Mouse (Mus musculus) frontal cortex, adult (tissue): ENCODE data around the gene Gapdh.

Experiments used
- ATAC-seq: cut with Nextera tagmentation; 2 replicates; pipeline ENCODE4 v1.9.2; 2017; ENCODE audit warnings: mild to moderate bottlenecking, moderate library complexity, mixed read lengths; ENCODE audit not compliant: low TSS enrichment

Gene Gapdh

DNA sequence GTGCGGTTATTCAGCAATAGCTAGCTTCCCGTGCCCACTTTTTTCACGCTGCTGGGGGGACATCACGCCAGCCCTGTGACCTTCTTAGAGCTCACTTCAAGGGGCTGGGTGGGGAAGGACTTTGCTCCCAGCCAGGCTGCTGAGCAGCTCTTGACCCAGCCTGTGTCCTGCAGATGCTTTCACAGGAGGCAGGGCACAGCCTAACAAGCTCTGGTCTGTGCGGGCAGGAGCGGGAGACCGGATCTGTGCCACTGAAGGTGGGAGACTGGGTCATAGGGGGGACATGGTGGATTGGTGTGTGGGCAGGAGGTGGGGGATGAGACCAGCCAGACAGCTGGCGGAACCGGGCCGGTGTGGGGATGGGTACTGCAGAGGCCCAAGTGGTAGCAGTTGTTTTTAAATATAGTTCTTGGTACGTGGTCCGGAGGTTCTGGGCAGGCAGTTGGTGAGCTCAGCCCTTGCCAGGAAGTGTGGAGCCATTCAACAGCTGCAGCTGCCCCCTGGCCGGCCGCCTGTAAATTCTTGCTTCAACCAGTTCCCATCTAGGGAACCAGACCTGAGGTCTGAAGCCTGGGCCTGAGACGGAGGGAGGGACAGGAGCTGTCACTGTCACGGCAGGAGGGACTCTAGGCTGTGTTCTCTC is 17.2 kb downstream of the Gapdh start:
- ATAC-seq, result peak; percentile 5; the same call in 1 of the 2 replicates

GRCm38 (mm10) chr6:125148251-125148925 is 17.9 kb downstream of the Gapdh start:
- ATAC-seq, result peak; percentile 22

DNA sequence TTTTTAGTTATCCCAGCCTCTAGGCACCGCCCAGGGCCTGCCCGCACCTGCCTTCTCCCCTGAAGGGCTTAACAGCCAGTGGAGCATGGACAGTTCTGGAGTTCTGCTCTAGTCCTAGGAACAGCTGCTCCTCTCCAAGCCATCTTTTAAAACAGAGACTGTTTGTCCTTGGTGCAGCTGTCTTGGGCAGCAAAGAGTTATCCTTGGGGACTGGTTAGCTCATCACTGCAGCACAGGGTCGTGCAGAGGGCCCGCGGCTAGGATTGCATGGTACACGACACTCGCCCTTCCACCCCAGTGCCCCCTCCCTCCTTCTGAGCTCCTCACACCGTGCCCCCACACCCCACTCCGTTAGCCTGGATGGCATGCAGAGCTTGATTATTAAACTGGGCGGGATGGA is 18.9 kb downstream of the Gapdh start:
- no peak for ATAC-seq

DNA sequence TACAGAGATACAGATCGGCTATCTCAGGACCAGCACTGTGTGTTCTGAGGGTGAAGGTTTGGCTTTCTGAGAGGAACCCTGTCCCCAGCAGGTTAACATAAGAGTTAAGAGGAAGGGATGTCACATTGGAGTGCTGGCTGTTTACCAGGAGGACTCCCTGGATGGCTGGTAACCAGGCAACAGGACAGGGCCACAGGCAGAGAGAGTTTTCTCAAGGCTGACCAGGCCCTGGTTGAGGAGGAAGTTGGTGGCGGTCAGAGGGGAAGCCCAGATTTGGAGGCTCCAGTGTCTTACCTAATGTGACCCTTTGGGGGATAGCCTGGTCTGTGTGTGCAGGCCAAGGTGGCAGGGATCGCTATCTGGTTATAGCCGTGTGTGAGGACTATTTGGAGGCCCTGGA is 19.5 kb downstream of the Gapdh start:
- ATAC-seq, result no peak

DNA sequence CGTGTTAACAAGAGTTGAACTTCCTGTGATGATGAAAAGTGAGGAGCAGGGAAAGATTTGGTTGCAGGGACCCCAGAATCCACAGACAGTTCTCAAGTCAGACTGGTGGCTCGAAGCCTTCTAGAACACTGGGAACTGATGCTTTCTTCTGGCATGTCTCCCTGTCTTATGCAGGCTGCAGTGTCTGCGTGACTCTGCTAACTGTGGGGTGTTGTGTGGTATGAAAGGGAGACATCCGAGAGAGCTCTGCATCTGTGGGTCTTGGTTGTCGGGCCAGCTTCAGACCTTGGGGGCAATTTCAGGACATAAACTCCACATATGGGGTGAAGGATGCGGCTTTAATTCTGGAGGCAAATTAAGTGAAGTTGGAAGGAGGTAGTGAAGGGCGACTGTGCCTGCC is 20.1 kb downstream of the Gapdh start:
- ATAC-seq, result no peak

- peak; percentile 3; the same call in 1 of the 2 replicates for ATAC-seq
These were observed 20.8 kb downstream of the Gapdh start for GRCm38 (mm10) chr6:125145479-125145951.

DNA sequence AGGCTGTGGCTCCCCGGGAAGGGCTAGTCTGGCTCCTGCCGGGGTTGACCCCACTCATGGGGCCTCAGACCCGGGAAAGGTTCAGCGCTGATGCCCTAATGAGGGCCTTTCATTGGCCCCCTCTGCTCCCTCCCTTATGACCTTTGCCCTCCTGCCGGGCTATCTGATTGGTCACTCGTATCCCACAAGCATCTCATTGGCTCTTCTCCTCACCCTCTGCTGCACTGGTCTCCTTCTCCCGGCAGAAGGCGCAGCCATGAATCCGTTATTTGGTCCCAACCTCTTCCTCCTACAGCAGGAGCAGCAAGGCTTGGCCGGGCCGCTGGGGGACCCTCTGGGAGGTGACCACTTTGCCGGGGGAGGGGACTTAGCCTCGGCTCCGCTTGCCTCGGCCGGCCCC is 21.3 kb downstream of the Gapdh start, which contains the start of gene Iffo1:
Gene Iffo1, plus strand, starts transcription at position 241 of the 400 bp plus-strand sequence.
- peak; percentile 64 for ATAC-seq

DNA sequence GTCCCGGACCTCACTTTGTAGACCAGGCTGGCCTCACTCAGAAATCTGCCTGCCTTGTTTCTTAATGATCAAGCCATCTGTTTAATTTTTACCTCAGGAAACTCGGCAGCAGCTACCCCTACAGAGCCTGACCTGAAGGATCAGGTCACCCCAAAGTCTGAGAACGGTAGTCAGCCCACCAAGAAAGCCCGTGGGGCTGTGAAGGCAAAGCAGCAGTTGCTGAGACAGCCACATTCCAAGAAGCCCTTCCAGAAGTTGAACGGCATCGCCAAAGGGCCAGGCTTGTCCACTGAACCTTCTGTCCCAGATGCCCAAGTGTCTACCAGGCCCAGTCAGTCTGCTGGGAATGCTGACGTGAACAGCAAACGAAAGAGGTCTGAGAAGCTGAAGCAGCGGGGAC is 22.4 kb downstream of the Gapdh start:
- ATAC-seq, result no peak

- no peak for ATAC-seq
These were observed 23.1 kb downstream of the Gapdh start for GRCm38 (mm10) chr6:125143128-125143527.

DNA sequence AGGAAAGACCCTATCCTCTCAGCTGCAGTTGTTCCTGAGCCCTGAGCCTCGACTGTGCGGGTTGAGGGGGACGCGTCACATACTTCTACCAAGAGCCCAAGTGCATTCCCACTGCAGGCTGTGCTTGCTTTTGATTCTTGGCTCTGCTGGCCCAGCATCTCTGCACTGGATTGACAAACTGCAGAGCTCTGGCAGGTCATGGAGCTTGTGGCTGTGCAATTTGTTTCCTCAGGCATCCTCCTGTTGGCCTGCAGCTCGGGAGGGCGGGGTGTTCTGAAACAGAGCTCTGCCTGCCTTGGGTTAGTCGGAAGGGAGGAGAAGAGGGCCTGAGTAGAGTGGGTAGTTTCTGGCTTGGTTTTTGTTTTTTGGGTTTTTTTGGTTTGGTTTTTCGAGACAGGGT is 23.8 kb downstream of the Gapdh start:
- ATAC-seq, result no peak

DNA sequence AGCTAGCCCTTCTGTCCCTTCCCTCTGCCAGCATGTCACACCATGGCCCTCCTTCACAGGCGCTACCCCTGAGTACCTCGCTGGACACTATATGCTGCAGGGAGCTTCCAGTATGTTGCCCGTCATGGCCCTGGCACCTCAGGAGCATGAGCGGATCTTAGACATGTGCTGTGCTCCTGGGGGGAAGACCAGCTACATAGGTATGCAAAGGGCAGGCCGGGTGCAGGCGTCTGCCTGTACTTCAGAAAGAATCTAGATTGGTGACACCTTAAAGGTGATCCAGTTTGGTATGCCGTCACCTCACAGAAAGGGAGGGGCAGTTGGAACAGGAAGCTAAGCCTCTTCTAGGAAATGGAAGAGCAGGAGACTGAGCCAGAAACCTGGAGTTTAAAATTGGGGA is 26.5 kb downstream of the Gapdh start:
- no peak for ATAC-seq

GRCm38 (mm10) chr6:125137002-125137671 is 29.1 kb downstream of the Gapdh start:
- 0 out of 2 replicates have a peak, but pooled peaks have one; percentile 22 for ATAC-seq

DNA sequence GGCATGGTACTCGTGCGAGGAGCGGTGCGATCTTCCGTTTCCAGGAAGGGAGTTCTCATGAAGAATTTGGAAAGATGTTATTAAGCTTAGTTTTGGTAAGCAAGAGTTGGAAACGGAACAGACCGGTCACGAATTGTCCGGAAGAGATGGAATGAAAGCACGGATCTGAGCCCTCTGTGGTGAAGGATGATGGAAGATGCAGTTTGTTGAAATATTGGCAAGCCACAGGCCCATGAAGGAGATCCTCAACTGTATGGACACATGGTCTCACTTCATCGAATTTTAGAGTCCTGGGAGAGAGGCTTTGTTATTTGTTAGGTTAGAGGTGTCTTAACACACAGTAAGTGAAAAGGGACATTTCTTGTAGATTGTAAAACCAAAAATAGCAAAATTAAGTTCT is 33.8 kb downstream of the Gapdh start:
- no peak for ATAC-seq

DNA sequence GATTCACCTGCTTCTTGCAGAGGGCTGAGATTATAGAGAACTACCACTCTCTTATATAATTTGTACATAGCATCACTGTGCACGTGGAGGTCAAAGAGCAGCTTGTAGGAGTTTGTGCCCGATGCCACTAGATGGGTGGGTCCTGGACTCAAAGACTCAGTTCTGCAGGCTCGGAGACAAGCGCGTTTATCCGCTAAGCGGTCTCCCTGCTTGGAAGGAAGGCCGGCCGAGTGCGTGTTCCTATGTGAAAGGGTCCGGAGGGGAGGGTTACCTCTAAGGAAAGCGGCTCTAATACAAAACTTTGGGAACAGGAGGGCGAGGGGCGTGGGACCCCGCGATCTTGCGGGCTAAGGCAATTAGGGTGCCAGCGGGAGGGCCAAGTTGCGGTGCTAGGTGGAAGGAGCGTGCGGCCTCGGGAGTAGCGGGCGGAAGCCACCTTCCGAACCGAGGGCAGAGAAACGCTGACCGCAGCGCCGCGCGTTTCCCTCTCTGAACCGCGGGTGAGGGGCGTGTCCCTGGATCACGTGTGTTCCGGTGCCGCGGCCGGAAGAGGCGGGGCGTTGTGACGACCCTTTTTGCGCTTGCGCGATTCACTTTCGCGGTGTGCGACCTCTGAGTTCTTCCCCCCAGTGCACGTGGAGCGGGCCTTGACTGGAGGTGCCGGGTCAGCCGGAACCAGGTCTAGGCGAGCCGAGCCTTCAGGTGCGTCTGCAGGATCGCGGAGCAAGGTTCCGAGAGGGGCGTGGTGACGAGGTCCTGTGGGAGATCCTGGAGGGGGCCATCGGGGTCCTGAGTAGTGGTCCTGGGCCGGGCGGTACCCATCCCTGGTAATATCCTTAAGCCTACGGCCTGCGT is 34.7 kb downstream of the Gapdh start, which contains the start of gene Nop2:
Gene Nop2, plus strand, starts transcription at position 608 of the 855 bp plus-strand sequence.
- ATAC-seq, result peak; percentile 90

DNA sequence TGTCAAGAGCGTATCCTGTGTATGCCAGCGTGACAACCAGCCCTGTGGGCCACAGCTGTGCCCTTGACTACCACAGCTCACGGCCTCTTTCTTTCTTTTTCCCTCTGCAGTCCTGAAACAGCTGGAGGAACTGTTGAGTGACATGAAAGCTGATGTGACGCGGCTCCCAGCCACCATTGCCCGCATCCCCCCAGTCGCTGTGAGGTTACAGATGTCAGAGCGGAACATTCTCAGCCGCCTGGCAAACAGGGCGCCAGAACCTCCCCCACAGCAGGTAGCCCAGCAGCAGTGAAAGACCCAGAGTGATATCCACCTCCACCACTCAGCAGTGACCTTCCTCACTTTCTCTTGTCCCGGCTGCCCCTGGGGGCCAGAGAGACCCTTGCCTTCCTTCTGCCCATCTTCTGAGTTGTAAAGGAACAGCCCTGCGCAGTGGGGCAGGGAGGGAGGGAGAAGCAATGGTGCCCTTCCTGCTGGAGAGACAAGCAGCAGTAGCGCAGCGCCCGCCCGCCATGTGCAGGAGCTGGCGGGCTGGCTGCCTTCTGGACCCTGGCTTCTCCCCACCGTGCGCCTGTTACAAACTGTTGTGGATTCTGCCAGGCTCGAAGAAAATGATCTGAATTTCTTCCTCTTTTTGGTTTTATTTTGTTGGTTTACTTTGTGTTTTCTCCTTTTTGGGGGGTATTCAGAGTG is 36.4 kb downstream of the Gapdh start:
- ATAC-seq, result no peak

DNA sequence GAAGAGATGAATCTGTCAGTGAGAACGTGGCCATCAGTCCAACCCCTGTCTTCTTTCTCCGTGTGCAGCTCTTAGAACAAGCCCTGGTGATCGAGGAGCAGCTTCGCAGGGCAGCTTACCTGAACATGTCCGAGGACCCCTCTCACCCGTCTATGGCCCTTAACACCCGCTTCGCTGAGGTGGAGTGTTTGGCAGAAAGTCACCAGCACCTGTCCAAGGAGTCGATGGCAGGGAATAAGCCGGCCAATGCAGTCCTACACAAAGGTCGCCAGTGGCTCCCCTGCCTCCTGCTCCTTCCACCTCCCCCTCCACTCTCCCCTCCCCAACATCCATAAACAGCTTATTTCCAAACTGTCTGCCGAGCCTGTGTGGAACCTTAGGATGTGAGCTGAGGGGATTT is 37.5 kb downstream of the Gapdh start:
- ATAC-seq, result no peak

DNA sequence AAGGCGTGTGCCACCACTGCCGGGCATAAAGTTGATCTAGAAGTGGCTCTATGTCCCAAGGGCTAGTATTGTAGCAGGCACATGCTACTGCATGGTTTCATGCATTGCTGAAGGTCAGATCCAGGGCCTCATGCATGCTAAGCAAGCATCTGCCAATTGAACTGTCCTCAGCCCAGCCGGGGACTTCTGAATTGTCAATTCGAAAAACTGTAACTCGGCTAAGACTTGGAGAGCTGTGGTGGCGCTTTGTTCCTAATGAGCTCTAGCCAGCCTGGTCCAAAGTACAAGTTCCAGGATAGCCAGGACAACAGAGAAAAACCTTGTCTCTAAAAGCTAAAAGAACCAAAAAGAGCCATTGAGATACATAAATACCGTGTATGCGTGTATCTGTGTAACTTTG is 46.9 kb downstream of the Gapdh start:
- no peak for ATAC-seq

DNA sequence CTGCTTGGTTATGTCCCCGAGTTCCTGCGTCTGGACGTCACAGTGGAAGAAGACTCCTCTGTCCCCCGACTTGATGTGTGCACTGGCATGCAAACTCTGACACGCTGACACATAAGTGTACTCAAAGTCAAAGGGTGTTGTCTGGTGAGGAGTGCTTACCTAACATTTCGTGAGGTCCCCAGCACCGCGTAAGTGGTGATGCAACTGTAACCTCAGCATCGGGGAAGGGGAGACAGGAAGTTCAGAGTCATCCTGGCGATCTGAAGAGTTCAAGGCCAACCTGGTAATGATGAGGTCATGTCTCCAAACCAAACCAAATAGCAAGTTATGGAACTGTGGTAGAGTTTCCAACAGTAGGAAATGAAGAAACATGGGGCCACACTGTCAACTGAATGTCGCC is 53.7 kb downstream of the Gapdh start:
- no peak for ATAC-seq
